Mouse (Mus musculus) large intestine, adult 2 months (tissue): ENCODE measurements around the gene Itpka. TPM values are rescaled to one million over a fixed set of nuclear protein-coding genes. Genes with fewer than 3 reads are reported as not detected.

ENCODE experiments used
- polyA plus RNA-seq: library from polyadenylated mRNA; depleted of rRNA; stranded (reverse); fragments of >200 nt; gene quantifications from 2 replicates; pipeline ENCODE4 v1.2.3, GENCODE M21; 2012; rRNA removed

Gene Itpka
- polyA plus RNA-seq, 1 experiment: 32.1 TPM

Other genes starting within 250 kb of the Itpka start
- gene Exd1, start 194.7 kb upstream of the Itpka start, polyA plus RNA-seq: 0.12 and 0.16 TPM in 2 replicates
- 142 and 154 TPM in 2 replicates for gene Chp1, start 194.6 kb upstream of the Itpka start, polyA plus RNA-seq
- 3.6 and 4.2 TPM in 2 replicates for gene Nusap1, start 124.0 kb upstream of the Itpka start, polyA plus RNA-seq
- 5.0 and 7.2 TPM in 2 replicates for gene Oip5, start 123.9 kb upstream of the Itpka start, polyA plus RNA-seq
- 4.8 and 5.2 TPM in 2 replicates for gene Ndufaf1, start 79.5 kb upstream of the Itpka start, polyA plus RNA-seq
- 6.3 and 6.5 TPM in 2 replicates for gene Rtf1, start 67.3 kb upstream of the Itpka start, polyA plus RNA-seq
- 2.1 and 3.0 TPM in 2 replicates for gene Ltk, start 18.1 kb downstream of the Itpka start, polyA plus RNA-seq
- gene Rpap1, start 45.2 kb downstream of the Itpka start, polyA plus RNA-seq: 12.1 and 15.2 TPM in 2 replicates
- 3.5 and 3.7 TPM in 2 replicates for gene Tyro3, start 55.4 kb downstream of the Itpka start, polyA plus RNA-seq
- 4.3 and 10.9 TPM in 2 replicates for gene Mga, start 154.9 kb downstream of the Itpka start, polyA plus RNA-seq
- gene Mapkbp1, start 230.4 kb downstream of the Itpka start, polyA plus RNA-seq: 9.1 and 19.2 TPM in 2 replicates